Mouse (Mus musculus): ENCODE measurements at regions not wholly inside any gene's neighbourhood (a gene's known extent, or its start where the extent isn't known, plus 50 kb on each side); places are given as distances from the start of the nearest gene placed in this dataset.
"Not testable (repeated sequence)": the region's sequence is repeated elsewhere in the genome, so short reads cannot be mapped to it uniquely, and the experiment has no call there.

GRCm38 (mm10) chr3:151912292-151912691 is 74.9 kb upstream of the Ptgfr start:
- not testable (repeated sequence) for TF ChIP-seq POLR2A (IDR thresholded peaks at IDR 0.05; ENCODE audit: insufficient read depth, low read length); EP300 (IDR thresholded peaks at IDR 0.05; ENCODE audit: insufficient read depth, low read depth, low read length)

Measured in ES-Bruce4 (cell line).